Mouse (Mus musculus) hindbrain, postnatal 0 days (tissue): ENCODE measurements around the gene Wdr45b. TPM values are rescaled to one million over a fixed set of nuclear protein-coding genes. Genes with fewer than 3 reads are reported as not detected.
"Not testable (repeated sequence)": the region's sequence is repeated elsewhere in the genome, so short reads cannot be mapped to it uniquely, and the experiment has no call there.

Experiments
- ATAC-seq: fragments of 200-750 bp; cut with Nextera tagmentation; 2 replicates; pipeline ENCODE4 v1.8.0; 2017; ENCODE audit warnings: mild to moderate bottlenecking, moderate TSS enrichment, moderate library complexity
- DNase-seq: peaks from one replicate; pipeline ENCODE4 v3.0.0-alpha.2; 2015; ENCODE audit warnings: low spot score
- H3K27ac ChIP-seq: fragments of 300-500 bp; sonication (generic); 2 replicates; pipeline ENCODE4 v1.5.1; 2014; ENCODE audit warnings: mild to moderate bottlenecking
- H3K27me3 ChIP-seq: fragments of 300-500 bp; sonication (generic); 2 replicates; pipeline ENCODE4 v1.6.1; 2014; ENCODE audit warnings: low read length, mixed read lengths; ENCODE audit not compliant: insufficient read depth
- H3K36me3 ChIP-seq: fragments of 300-500 bp; sonication (generic); 2 replicates; pipeline ENCODE4 v1.6.1; 2014; ENCODE audit warnings: low read length, mixed read lengths; ENCODE audit not compliant: insufficient read depth
- H3K4me1 ChIP-seq: fragments of 300-500 bp; sonication (generic); 2 replicates; pipeline ENCODE4 v1.6.1; 2014; ENCODE audit warnings: antibody characterized with exemption, low read length, mixed read lengths; ENCODE audit not compliant: insufficient read depth
- H3K4me2 ChIP-seq: fragments of 300-500 bp; sonication (generic); 2 replicates; pipeline ENCODE4 v1.6.1; 2014; ENCODE audit warnings: low read depth, mild to moderate bottlenecking, low read length, moderate library complexity, mixed read lengths
- H3K4me3 ChIP-seq: fragments of 300-500 bp; sonication (generic); 2 replicates; pipeline ENCODE4 v1.5.1; 2014; ENCODE audit warnings: low read length
- H3K9ac ChIP-seq: fragments of 300-500 bp; sonication (generic); replicated peaks from 2 replicates; pipeline ENCODE4 v1.6.1; 2014; ENCODE audit warnings: mild to moderate bottlenecking, low read length, moderate library complexity, mixed read lengths
- H3K9me3 ChIP-seq: fragments of 300-500 bp; sonication (generic); 2 replicates; pipeline ENCODE4 v1.6.1; 2016; ENCODE audit warnings: low read length, mixed read lengths
- CTCF ChIP-seq: IDR thresholded peaks from 2 replicates; pipeline ENCODE4 v1.5.1; 2016; ENCODE audit warnings: antibody characterized with exemption, control low read depth, low read depth
- WGBS: fragments of 180-500 bp; shearing (Covaris S2); extraction: QIAGEN DNeasy Blood & Tissue Kit; methylation state at CpG from one replicate; pipeline ENCODE4 v1.1.7; 2014; 5-methylcytosine and 5-hydroxymethylcytosine counted together
- polyA plus RNA-seq: library from polyadenylated mRNA; unstranded; fragments of >200 nt; fragmentation: Nextera tagmentation; extraction: Ambion mirVana; gene quantifications from 2 replicates; pipeline ENCODE4 v1.2.1, GENCODE M21; 2015
- total RNA-seq: library from RNA; depleted of rRNA; stranded (reverse); fragments of >200 nt; gene quantifications from 2 replicates; pipeline ENCODE4 v1.2.3, GENCODE M21; 2014

Gene Wdr45b
- total and polyA plus RNA-seq, 2 experiments from 2014 or later, result 77.9 to 88.7 TPM

DNA sequence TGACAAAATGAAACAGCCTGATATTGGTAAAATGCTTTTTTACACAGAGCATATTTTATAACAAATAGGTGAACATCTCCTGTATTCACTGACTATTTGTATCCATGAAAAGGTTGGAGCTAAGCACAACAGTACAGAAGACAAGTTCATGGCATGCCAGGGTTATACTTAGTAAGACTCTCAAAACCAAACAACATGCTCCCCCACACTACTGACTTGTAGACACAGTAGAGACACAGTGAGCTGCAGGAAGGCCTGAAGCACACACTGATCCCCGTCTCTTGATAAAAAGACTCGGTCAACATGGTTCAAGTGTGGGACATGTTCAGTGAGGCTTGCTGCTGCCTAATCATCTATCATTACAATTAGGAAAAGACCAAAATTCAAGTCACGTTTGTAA, 22.6 kb downstream of the Wdr45b start:
- Histone ChIP-seq H3K4me1 (no peaks in the 10 kb centered on the region), H3K4me2 (no peak overlapping the region), H3K27me3 (no peaks in the 10 kb centered on the region), H3K27ac (no peak overlapping the region), H3K4me3 (no peak overlapping the region), H3K9ac (no peak overlapping the region), H3K9me3 (no peaks in the 10 kb centered on the region), H3K36me3 (peaks cover 33% of the 10 kb centered on the region)
- no peak for DNase-seq
- 95% methylated on average over 3 of the region's 3 CpGs for WGBS
- no peak for TF ChIP-seq CTCF
- no peak for ATAC-seq

DNA sequence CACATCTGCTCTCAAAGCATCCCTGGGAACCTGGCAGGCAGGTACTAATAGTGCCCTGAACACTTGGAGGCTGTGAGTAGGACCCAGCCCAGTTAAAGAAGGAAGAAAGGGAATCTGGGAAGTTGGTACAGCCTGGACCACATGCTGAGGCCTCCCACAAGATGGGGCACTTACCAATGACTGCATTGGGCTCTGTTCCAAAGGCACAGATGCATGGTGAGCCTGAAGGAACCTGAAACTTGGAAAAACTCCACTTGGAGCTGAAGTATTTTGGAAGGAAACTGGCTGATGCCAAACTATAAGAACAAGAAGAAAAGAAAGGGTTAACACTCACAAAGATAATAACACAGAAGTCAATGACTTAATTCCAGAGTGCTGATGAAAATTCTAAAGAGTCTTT, 25.6 kb downstream of the Wdr45b start:
- Histone ChIP-seq H3K27me3 (no peaks in the 10 kb centered on the region), H3K9me3 (no peaks in the 10 kb centered on the region), H3K36me3 (peaks cover 21% of the 10 kb centered on the region), H3K4me2 (no peak overlapping the region), H3K4me3 (no peak overlapping the region), H3K9ac (no peak overlapping the region), H3K4me1 (no peaks in the 10 kb centered on the region), H3K27ac (no peak overlapping the region)
- no peak for ATAC-seq
- no peak for TF ChIP-seq CTCF
- DNase-seq, result no peak

GRCm38 (mm10) chr11:121328206-121328605, 26.0 kb downstream of the Wdr45b start:
- Histone ChIP-seq H3K4me2 (no peak overlapping the region), H3K4me1 (no peaks in the 10 kb centered on the region), H3K27ac (no peak overlapping the region), H3K4me3 (no peak overlapping the region), H3K27me3 (no peaks in the 10 kb centered on the region), H3K36me3 (peaks cover 21% of the 10 kb centered on the region), H3K9me3 (no peaks in the 10 kb centered on the region), H3K9ac (no peak overlapping the region)
- no peak for TF ChIP-seq CTCF
- WGBS, result 98% methylated on average over 9 of the region's 9 CpGs
- ATAC-seq, result no peak
- DNase-seq, result no peak

GRCm38 (mm10) chr11:121326681-121327080, 27.6 kb downstream of the Wdr45b start:
- Histone ChIP-seq H3K4me1 (no peaks in the 10 kb centered on the region), H3K36me3 (peaks cover 21% of the 10 kb centered on the region), H3K27ac (no peak overlapping the region), H3K27me3 (no peaks in the 10 kb centered on the region), H3K9me3 (no peaks in the 10 kb centered on the region), H3K9ac (no peak overlapping the region), H3K4me2 (no peak overlapping the region), H3K4me3 (no peak overlapping the region)
- no peak for TF ChIP-seq CTCF
- 97% methylated on average over 5 of the region's 5 CpGs for WGBS
- DNase-seq (no peak), ATAC-seq (no peak)

DNA sequence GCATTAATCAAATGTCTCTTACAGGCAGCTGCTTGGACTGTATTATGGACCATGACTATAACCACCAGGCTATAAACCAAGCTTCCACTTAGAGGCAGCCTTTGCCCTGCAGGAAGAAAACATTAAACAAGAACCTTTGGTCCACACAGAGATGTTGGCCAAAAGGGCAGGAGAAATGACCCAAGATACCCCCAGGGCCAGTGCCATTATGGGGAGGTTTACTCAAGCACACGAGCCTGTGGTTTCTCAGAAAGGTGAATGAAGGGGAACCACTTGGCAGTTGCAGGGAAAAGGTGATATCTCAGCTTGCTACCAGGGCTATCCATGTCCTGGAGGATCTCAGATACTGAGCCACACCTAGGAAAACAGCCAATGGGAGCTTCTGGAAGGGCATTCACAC, 28.2 kb downstream of the Wdr45b start:
- no peak for DNase-seq
- H3K27me3 ChIP-seq, result no peaks in the 10 kb centered on the region
- no peak overlapping the region for H3K4me3 ChIP-seq
- 87% methylated on average over 1 of the region's 1 CpGs for WGBS
- H3K9ac ChIP-seq, result no peak overlapping the region
- no peak overlapping the region for H3K4me2 ChIP-seq
- no peak for TF ChIP-seq CTCF
- peaks cover 21% of the 10 kb centered on the region for H3K36me3 ChIP-seq
- no peak overlapping the region for H3K27ac ChIP-seq
- no peak for ATAC-seq
- no peaks in the 10 kb centered on the region for H3K4me1 ChIP-seq
- H3K9me3 ChIP-seq, result no peaks in the 10 kb centered on the region

DNA sequence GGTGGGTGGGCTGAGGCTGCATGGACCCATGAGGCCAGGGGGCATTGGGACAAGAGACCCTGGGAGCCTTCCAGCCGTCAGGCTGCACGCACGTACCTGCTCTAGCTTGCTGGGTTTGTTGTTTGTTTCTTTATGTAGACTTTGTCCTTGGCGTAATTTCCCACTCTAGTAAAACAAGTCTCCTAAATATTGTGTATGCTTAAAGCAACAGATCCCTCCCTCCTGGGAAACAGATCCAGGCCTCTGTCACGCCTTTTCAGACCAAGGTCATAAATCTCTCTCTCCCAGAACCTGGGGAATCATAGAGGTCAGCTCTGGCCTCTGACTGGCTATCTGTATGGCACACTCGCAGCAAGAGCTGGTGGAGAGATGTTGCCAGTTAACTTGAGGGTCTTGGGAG, 46.5 kb downstream of the Wdr45b start:
- not testable (repeated sequence) for DNase-seq, H3K27me3 ChIP-seq, H3K9ac ChIP-seq, H3K4me1 ChIP-seq, H3K9me3 ChIP-seq, ATAC-seq, H3K27ac ChIP-seq, H3K4me2 ChIP-seq, H3K4me3 ChIP-seq
- peaks cover 44% of the 10 kb centered on the region; the same call in 1 of the 2 replicates for H3K36me3 ChIP-seq
- WGBS, result 92% methylated on average over 6 of the region's 6 CpGs

GRCm38 (mm10) chr11:121306608-121307007, 47.6 kb downstream of the Wdr45b start:
- no peak for DNase-seq
- H3K27ac ChIP-seq, result no peak overlapping the region
- TF ChIP-seq CTCF, result no peak
- no peaks in the 10 kb centered on the region for H3K27me3 ChIP-seq
- no peak overlapping the region for H3K9ac ChIP-seq
- 0 out of 2 replicates have a peak, but pooled peaks cover 3% of the 10 kb centered on the region for H3K9me3 ChIP-seq
- H3K4me3 ChIP-seq, result no peak overlapping the region
- 93% methylated on average over 8 of the region's 8 CpGs for WGBS
- H3K4me1 ChIP-seq, result no peaks in the 10 kb centered on the region
- H3K36me3 ChIP-seq, result peaks cover 50% of the 10 kb centered on the region; the same call in 1 of the 2 replicates
- H3K4me2 ChIP-seq, result no peak overlapping the region
- ATAC-seq, result no peak
